Mouse (Mus musculus): ENCODE results near the gene Zfp983.

DNA sequence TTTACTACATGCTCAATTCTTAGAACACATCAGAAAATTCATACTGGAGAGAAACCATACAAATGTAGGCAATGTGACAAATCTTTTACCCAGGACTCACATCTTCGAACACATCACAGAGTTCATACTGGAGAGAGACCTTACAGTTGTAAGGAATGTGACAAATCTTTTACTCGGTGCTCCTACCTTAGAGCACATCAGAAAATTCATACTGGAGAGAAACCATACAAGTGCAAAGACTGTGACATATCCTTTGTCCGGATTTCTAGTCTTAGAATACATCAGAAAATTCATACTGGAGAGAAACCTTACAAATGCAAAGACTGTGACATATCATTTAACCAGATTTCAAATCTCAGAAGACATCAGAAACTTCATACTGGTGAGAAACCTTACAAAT lies 41.1 kb downstream of the Zfp983 start, which contains the start of gene Gm10226:
- no peak for TF ChIP-seq EP300 (IDR thresholded peaks at IDR 0.05)
- TF ChIP-seq CTCF (IDR thresholded peaks at IDR 0.05), result no peak
